Mouse (Mus musculus): ENCODE measurements around the gene 9030612E09Rik. TPM values are rescaled to one million over a fixed set of nuclear protein-coding genes. Genes with fewer than 3 reads are reported as not detected.

9030612E09Rik gene
- polyA plus RNA-seq, 1 experiment from 2014 or later: 1.5 TPM

GRCm38 (mm10) chr10:43162318-43162717 is 12.2 kb upstream of the 9030612E09Rik start:
- no peaks in the 10 kb centered on the region for H3K4me1 ChIP-seq (ENCODE audit: control insufficient read depth, insufficient read depth, low read length)
- H3K4me2 ChIP-seq: no peak overlapping the region
- no peak overlapping the region for H3K4me3 ChIP-seq (ENCODE audit: low read depth, low read length)
- no peak overlapping the region for H3K9ac ChIP-seq (ENCODE audit: low read length)
- WGBS: 82% methylated on average over 12 of the region's 12 CpGs
- DNase-seq (ENCODE audit: low spot score, missing footprints) (no peak), ATAC-seq (ENCODE audit: low FRiP score) (no peak)
- H3K9me3 ChIP-seq (ENCODE audit: control insufficient read depth, low read length): peaks cover 3% of the 10 kb centered on the region; the same call in 1 of the 2 replicates
- H3K27me3 ChIP-seq (ENCODE audit: control insufficient read depth, insufficient read depth, low read length): no peaks in the 10 kb centered on the region
- H3K36me3 ChIP-seq (ENCODE audit: control insufficient read depth, insufficient read depth, low read length): no peaks in the 10 kb centered on the region
- no peak overlapping the region for H3K27ac ChIP-seq (ENCODE audit: low read depth, low read length)

GRCm38 (mm10) chr10:43164406-43164805 is 10.1 kb upstream of the 9030612E09Rik start:
- ATAC-seq (ENCODE audit: low FRiP score) (no peak), DNase-seq (ENCODE audit: low spot score, missing footprints) (no peak)
- Histone ChIP-seq H3K27ac (ENCODE audit: low read depth, low read length) (no peak overlapping the region), H3K36me3 (ENCODE audit: control insufficient read depth, insufficient read depth, low read length) (no peaks in the 10 kb centered on the region), H3K9me3 (ENCODE audit: control insufficient read depth, low read length) (peaks cover 3% of the 10 kb centered on the region; the same call in 1 of the 2 replicates), H3K4me1 (ENCODE audit: control insufficient read depth, insufficient read depth, low read length) (no peaks in the 10 kb centered on the region), H3K4me2 (no peak overlapping the region), H3K27me3 (ENCODE audit: control insufficient read depth, insufficient read depth, low read length) (no peaks in the 10 kb centered on the region), H3K9ac (ENCODE audit: low read length) (no peak overlapping the region), H3K4me3 (ENCODE audit: low read depth, low read length) (no peak overlapping the region)
- 88% methylated on average over 2 of the region's 2 CpGs for WGBS

GRCm38 (mm10) chr10:43166146-43166545 is 8.4 kb upstream of the 9030612E09Rik start:
- H3K27ac ChIP-seq (ENCODE audit: low read depth, low read length): no peak overlapping the region
- 84% methylated on average over 1 of the region's 1 CpGs for WGBS

GRCm38 (mm10) chr10:43166817-43167216 is 7.7 kb upstream of the 9030612E09Rik start:
- no peak overlapping the region for H3K4me3 ChIP-seq (ENCODE audit: low read depth, low read length)
- ATAC-seq (ENCODE audit: low FRiP score): no peak
- H3K27ac ChIP-seq (ENCODE audit: low read depth, low read length): no peak overlapping the region
- H3K4me2 ChIP-seq: no peak overlapping the region
- WGBS: 95% methylated on average over 3 of the region's 3 CpGs
- no peak overlapping the region for H3K9ac ChIP-seq (ENCODE audit: low read length)
- H3K36me3 ChIP-seq (ENCODE audit: control insufficient read depth, insufficient read depth, low read length): no peaks in the 10 kb centered on the region
- H3K9me3 ChIP-seq (ENCODE audit: control insufficient read depth, low read length): peaks cover 3% of the 10 kb centered on the region; the same call in 1 of the 2 replicates
- no peaks in the 10 kb centered on the region; the same call in 1 of the 2 replicates for H3K27me3 ChIP-seq (ENCODE audit: control insufficient read depth, insufficient read depth, low read length)
- H3K4me1 ChIP-seq (ENCODE audit: control insufficient read depth, insufficient read depth, low read length): peaks cover 6% of the 10 kb centered on the region
- DNase-seq (ENCODE audit: low spot score, missing footprints): no peak

More at GRCm38 (mm10) chr10:43166146-43166545, 8.4 kb upstream of the 9030612E09Rik start:
- Histone ChIP-seq H3K4me3 (ENCODE audit: low read depth, low read length) (no peak overlapping the region), H3K27me3 (ENCODE audit: control insufficient read depth, insufficient read depth, low read length) (no peaks in the 10 kb centered on the region; the same call in 1 of the 2 replicates), H3K36me3 (ENCODE audit: control insufficient read depth, insufficient read depth, low read length) (no peaks in the 10 kb centered on the region), H3K9me3 (ENCODE audit: control insufficient read depth, low read length) (peaks cover 3% of the 10 kb centered on the region; the same call in 1 of the 2 replicates), H3K4me2 (no peak overlapping the region), H3K4me1 (ENCODE audit: control insufficient read depth, insufficient read depth, low read length) (peaks cover 3% of the 10 kb centered on the region), H3K9ac (ENCODE audit: low read length) (no peak overlapping the region)
- no peak for ATAC-seq (ENCODE audit: low FRiP score)
- no peak for DNase-seq (ENCODE audit: low spot score, missing footprints)

GRCm38 (mm10) chr10:43168847-43169246 is 5.7 kb upstream of the 9030612E09Rik start:
- Histone ChIP-seq H3K4me3 (ENCODE audit: low read depth, low read length) (no peak overlapping the region), H3K4me2 (no peak overlapping the region), H3K9me3 (ENCODE audit: control insufficient read depth, low read length) (no peaks in the 10 kb centered on the region), H3K27me3 (ENCODE audit: control insufficient read depth, insufficient read depth, low read length) (no peaks in the 10 kb centered on the region; the same call in 1 of the 2 replicates), H3K4me1 (ENCODE audit: control insufficient read depth, insufficient read depth, low read length) (peaks cover 11% of the 10 kb centered on the region), H3K27ac (ENCODE audit: low read depth, low read length) (no peak overlapping the region), H3K36me3 (ENCODE audit: control insufficient read depth, insufficient read depth, low read length) (no peaks in the 10 kb centered on the region), H3K9ac (ENCODE audit: low read length) (no peak overlapping the region)
- ATAC-seq (ENCODE audit: low FRiP score) (no peak), DNase-seq (ENCODE audit: low spot score, missing footprints) (peak; percentile 70)
- WGBS: 74% methylated on average over 7 of the region's 7 CpGs

GRCm38 (mm10) chr10:43171106-43171505 is 3.4 kb upstream of the 9030612E09Rik start:
- Histone ChIP-seq H3K9me3 (ENCODE audit: control insufficient read depth, low read length) (no peaks in the 10 kb centered on the region), H3K4me3 (ENCODE audit: low read depth, low read length) (peak overlapping the region; percentile 20; the same call in 1 of the 2 replicates), H3K9ac (ENCODE audit: low read length) (0 out of 2 replicates have a peak overlapping the region, but pooled peaks have one; percentile 28), H3K36me3 (ENCODE audit: control insufficient read depth, insufficient read depth, low read length) (no peaks in the 10 kb centered on the region), H3K27ac (ENCODE audit: low read depth, low read length) (no peak overlapping the region), H3K27me3 (ENCODE audit: control insufficient read depth, insufficient read depth, low read length) (peaks cover 8% of the 10 kb centered on the region), H3K4me2 (peak overlapping the region; percentile 42), H3K4me1 (ENCODE audit: control insufficient read depth, insufficient read depth, low read length) (peaks cover 14% of the 10 kb centered on the region)
- peak; percentile 89 for DNase-seq (ENCODE audit: low spot score, missing footprints)
- ATAC-seq (ENCODE audit: low FRiP score): no peak
- 2% methylated on average over 8 of the region's 8 CpGs for WGBS

GRCm38 (mm10) chr10:43172066-43172465 is 2.4 kb upstream of the 9030612E09Rik start:
- DNase-seq (ENCODE audit: low spot score, missing footprints) (peak; percentile 90), ATAC-seq (ENCODE audit: low FRiP score) (no peak)
- Histone ChIP-seq H3K4me2 (peak overlapping the region; percentile 90), H3K27me3 (ENCODE audit: control insufficient read depth, insufficient read depth, low read length) (peaks cover 8% of the 10 kb centered on the region), H3K4me3 (ENCODE audit: low read depth, low read length) (peak overlapping the region; percentile 90), H3K9ac (ENCODE audit: low read length) (no peak overlapping the region; the same call in 1 of the 2 replicates), H3K9me3 (ENCODE audit: control insufficient read depth, low read length) (no peaks in the 10 kb centered on the region), H3K4me1 (ENCODE audit: control insufficient read depth, insufficient read depth, low read length) (peaks cover 14% of the 10 kb centered on the region), H3K27ac (ENCODE audit: low read depth, low read length) (no peak overlapping the region), H3K36me3 (ENCODE audit: control insufficient read depth, insufficient read depth, low read length) (no peaks in the 10 kb centered on the region)
- WGBS: 2% methylated on average over 7 of the region's 7 CpGs

- ATAC-seq (ENCODE audit: low FRiP score) (no peak), DNase-seq (ENCODE audit: low spot score, missing footprints) (peak; percentile 89)
- Histone ChIP-seq H3K9ac (ENCODE audit: low read length) (peak overlapping the region; percentile 90), H3K4me2 (peak overlapping the region; percentile 90), H3K36me3 (ENCODE audit: control insufficient read depth, insufficient read depth, low read length) (no peaks in the 10 kb centered on the region), H3K9me3 (ENCODE audit: control insufficient read depth, low read length) (no peaks in the 10 kb centered on the region), H3K4me3 (ENCODE audit: low read depth, low read length) (peak overlapping the region; percentile 90), H3K4me1 (ENCODE audit: control insufficient read depth, insufficient read depth, low read length) (peaks cover 14% of the 10 kb centered on the region), H3K27ac (ENCODE audit: low read depth, low read length) (no peak overlapping the region), H3K27me3 (ENCODE audit: control insufficient read depth, insufficient read depth, low read length) (peaks cover 8% of the 10 kb centered on the region)
- WGBS: 2% methylated on average over 8 of the region's 8 CpGs
Observed at GRCm38 (mm10) chr10:43172554-43172953, 1.9 kb upstream of the 9030612E09Rik start.

GRCm38 (mm10) chr10:43173141-43173827 is 1.2 kb upstream of the 9030612E09Rik start:
- H3K27ac ChIP-seq (ENCODE audit: low read depth, low read length): peak overlapping the region; percentile 85
- H3K9me3 ChIP-seq (ENCODE audit: control insufficient read depth, low read length): no peaks in the 10 kb centered on the region
- ATAC-seq (ENCODE audit: low FRiP score) (peak; percentile 58), DNase-seq (ENCODE audit: low spot score, missing footprints) (peak; percentile 97)
- H3K4me1 ChIP-seq (ENCODE audit: control insufficient read depth, insufficient read depth, low read length): peaks cover 14% of the 10 kb centered on the region
- H3K4me3 ChIP-seq (ENCODE audit: low read depth, low read length): peak overlapping the region; percentile 90
- peak overlapping the region; percentile 90 for H3K9ac ChIP-seq (ENCODE audit: low read length)
- peak overlapping the region; percentile 90 for H3K4me2 ChIP-seq
- H3K27me3 ChIP-seq (ENCODE audit: control insufficient read depth, insufficient read depth, low read length): peaks cover 8% of the 10 kb centered on the region
- H3K36me3 ChIP-seq (ENCODE audit: control insufficient read depth, insufficient read depth, low read length): no peaks in the 10 kb centered on the region
- under 1% methylated on average over 52 of the region's 53 CpGs for WGBS

Data from midbrain, embryonic 11.5 days (tissue).